Mouse (Mus musculus) large intestine, adult 2 months (tissue): ENCODE results near the gene Odf3. TPM values are rescaled to one million over a fixed set of nuclear protein-coding genes. Genes with fewer than 3 reads are reported as not detected.
A peak's percentile ranks its signal among the peaks of the same experiment; 100 is the strongest.

ENCODE experiments used
- DNase-seq: peaks from one replicate; pipeline ENCODE4 v3.0.0-alpha.2; 2012; ENCODE audit warnings: low read depth, low spot score
- WGBS: fragments of 180-500 bp; shearing (Covaris S2); methylation state at CpG from one replicate; pipeline ENCODE4 v1.1.7; 2018; 5-methylcytosine and 5-hydroxymethylcytosine counted together
- polyA plus RNA-seq: library from polyadenylated mRNA; depleted of rRNA; stranded (reverse); fragments of >200 nt; gene quantifications from 2 replicates; pipeline ENCODE4 v1.2.3, GENCODE M21; 2012

The Odf3 gene
- polyA plus RNA-seq, 1 experiment, result not detected

DNA sequence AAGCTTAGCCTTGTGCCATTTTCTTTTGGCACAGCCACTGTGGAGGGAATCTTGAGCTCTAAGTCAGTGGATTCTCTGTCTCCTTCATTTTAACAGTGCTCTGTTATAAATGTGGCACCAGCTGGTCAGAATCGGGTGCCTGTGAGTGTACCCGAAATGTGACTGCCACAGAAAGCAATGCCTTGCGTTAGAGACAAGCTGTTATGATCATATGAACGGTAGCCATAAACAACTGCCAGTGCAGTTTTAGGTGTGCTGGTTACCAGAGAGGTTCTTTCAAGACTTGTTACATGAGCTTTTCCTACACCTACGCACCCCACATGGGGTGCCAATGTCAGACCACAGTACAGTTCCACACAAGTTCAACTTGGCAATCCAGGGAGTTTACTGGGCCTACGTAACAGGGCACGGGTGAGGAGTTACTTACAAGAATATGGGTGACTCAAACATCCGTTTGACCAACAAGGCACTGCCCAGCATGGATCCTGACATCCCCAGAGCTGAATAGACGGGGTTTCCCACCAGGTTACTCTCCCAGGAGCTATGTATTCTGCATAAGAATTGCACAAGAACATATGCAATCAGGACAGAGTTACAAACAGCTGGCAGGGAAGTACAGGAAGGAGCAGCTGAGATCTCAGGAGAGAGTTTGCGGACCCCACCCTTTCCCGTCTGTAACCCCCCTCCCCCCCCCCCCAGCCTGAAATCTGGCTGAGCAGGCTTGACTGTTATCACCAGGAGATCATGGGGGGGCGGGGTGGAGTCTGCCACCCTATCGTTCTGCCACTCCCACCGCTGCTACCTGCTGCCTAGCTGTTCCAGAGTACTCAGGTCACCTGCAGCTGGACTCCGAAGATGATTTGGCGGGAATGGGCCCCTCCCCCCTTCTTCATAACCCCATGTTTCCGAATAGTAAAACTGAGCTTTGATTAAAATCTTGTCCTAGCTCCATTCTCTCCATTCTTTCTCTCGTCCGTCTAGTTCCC lies 6.6 kb upstream of the Odf3 start:
- 23% methylated on average over 19 of the region's 19 CpGs for WGBS
- DNase-seq, result no peak

DNA sequence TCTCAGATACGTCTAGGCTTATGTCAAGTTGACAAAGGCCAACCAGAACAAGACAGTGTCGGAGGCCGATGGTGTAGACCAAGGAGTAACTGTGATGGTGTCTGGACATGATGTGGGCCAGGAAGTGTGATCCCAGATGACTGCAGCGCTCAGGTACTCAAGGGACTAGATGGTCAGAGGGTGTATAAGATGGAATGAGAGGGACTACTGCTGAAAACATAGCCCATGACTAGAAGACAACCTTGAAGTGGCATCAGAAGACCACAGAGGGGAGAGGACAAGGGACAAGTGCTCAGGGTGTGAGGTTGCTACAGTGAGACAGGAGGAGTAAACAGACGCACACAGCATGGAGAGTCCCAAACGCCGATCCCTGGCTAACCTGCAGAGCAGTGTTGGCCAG lies 3.8 kb upstream of the Odf3 start:
- 78% methylated on average over 7 of the region's 7 CpGs for WGBS
- DNase-seq, result no peak

DNA sequence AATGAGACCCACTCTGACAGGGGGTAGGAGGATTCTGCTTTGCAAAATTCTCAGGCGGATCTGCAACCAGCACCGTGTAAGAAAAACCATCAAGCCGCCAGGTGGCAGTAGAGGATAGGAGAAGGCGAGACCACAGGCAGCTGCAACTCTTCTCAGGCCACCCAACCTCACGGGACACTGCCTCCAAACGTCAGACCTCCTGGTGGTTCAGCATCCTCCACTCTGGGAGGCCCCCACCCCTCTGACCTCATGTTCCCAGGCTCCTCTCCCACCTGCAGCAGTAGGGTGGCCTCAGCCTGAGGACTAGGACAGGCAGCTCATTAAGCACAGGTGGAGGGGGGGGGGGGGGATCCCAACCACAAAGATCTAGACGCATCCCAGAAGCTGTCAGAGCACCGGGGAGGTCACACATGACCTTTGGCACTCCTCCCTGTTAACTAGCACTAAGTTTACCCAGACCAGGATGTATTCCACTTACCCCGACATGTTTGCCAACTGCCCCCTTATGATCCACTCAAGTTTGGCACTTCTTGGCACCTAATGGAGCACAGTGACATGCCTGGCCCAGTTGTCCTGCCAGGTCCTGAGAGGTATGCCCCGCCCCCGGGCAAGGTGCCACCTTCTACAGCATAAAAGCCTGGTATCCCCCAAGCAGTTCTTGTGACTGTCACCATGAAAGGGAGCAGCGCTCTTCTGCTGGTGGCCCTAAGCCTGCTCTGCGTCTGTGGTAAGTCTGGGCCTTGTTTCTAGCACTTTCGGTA lies 2.5 kb upstream of the Odf3 start, which contains the start of gene Scgb1c1:
Scgb1c1 (plus strand) TSS at position 643 of the 761 bp plus-strand sequence.
- WGBS, result 22% methylated on average over 14 of the region's 14 CpGs

DNA sequence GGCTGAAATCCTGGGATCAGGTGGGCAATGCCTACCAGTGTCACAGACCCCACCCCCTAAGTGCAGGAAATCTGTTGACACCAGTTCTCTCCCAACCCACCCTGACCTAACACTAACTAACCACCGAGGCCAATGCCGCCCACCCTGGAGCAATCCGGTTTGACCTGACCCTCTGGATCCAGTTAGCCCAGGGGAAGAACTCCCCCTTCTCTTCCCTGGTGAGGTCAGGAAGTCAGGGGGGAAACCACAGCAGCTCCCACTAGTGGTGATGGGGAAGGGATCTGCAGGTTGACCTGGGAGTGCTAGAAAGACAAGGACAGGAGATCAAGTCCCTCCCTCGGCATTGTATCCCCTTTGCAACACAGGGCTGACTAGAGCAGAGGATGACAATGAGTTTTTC lies 1.9 kb upstream of the Odf3 start:
- no peak for DNase-seq
- 56% methylated on average over 4 of the region's 4 CpGs for WGBS

More for the DNA sequence above, 2.5 kb upstream of the Odf3 start, which contains the start of gene Scgb1c1:
- no peak for DNase-seq

DNA sequence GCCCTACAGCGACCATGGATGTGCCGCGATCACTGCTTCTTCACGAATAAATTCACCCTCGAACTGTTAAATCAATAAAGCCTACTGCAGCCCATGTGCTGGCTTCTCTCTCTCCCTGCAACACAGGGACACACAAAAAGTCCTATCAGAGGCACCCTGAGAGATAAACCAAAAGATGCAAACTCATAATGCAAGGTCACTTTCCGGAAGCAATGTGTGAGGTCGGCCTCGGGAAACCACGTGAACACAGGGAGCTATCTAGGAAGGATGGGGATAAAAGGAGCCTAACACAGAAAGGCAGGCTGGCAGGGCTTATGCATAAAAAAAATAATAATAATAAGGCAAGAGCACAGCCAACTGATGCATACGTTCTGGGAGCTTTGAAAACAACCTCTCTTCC lies 929 bp upstream of the Odf3 start:
- WGBS, result 82% methylated on average over 10 of the region's 10 CpGs
- DNase-seq, result no peak

DNA sequence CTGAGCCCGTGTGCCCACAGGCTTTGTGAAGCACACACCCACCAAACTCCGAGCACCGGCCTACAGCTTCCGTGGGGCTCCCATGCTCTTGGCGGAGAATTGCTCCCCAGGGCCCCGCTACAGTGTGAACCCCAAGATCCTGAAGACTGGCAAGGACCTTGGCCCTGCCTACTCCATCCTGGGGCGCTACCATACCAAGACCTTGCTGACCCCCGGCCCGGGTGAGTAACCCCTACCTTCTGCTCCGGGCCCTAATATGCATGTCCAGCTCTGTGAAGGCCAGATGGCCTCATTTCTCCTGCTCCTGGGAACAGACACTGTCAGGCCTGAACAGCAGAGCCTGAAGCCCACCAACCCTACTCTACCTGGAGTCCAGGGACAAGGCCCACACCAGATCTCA lies 986 bp downstream of the Odf3 start:
- WGBS, result 92% methylated on average over 10 of the region's 10 CpGs
- no peak for DNase-seq

DNA sequence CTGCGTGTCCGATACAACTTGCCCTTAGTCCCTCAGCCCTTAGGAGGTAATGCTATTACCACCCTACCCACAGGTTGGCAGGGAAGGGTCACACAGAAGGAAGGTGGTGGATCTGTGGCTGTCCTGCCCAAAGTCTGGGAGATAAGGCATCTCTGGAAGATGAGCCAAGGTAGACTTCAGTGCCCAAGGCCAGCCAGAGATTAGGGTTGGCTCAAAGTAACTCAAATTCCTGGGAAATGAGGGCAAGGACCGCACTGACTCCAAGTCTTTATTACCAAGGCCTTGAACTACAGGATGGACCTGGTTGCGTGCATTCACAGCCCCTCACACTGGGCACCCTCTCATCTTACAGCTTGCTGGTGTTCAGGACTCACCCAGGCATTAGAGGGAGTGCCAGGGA lies 4.3 kb downstream of the Odf3 start:
- WGBS, result 97% methylated on average over 4 of the region's 4 CpGs
- DNase-seq, result no peak

DNA sequence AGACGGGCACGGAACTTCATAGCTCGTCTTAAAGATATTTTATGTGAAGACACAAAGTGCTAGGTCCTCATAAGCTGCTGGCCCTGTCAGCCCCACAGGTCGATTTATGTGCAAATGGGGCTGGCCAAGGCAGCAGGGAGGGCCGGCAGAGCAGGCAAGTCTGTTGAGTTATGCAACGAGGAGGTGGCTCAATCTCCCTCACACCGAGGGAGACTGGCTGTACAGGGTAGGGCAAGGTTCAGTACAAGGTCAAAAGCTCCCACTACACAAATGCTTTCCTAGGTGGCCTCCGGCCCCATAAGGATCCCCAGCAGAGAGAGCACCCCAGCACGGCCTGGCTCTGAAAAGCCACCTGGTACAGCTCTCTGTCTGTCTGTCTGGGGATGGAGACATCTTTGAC lies 5.8 kb downstream of the Odf3 start:
- no peak for DNase-seq
- 74% methylated on average over 9 of the region's 9 CpGs for WGBS

DNA sequence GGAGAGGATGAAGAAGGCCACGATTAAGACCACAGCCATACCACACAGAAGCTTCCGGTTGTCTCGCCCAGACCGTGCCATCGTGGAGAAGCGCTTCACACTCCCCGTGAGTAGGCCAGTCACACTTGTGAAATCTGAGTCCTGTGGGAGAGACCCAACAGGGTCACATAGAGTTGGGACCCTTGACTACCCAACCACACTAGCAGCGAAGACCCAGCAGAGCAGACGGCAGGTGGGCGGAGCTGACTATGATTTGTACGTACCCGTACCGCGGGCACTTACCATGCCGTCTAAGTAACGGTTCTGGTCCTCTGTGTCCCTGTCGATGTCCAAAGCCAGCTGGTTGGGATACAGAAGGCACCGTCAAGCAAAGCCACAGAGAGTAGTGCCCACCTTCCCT lies 6.9 kb downstream of the Odf3 start:
- WGBS, result 93% methylated on average over 18 of the region's 18 CpGs
- no peak for DNase-seq

DNA sequence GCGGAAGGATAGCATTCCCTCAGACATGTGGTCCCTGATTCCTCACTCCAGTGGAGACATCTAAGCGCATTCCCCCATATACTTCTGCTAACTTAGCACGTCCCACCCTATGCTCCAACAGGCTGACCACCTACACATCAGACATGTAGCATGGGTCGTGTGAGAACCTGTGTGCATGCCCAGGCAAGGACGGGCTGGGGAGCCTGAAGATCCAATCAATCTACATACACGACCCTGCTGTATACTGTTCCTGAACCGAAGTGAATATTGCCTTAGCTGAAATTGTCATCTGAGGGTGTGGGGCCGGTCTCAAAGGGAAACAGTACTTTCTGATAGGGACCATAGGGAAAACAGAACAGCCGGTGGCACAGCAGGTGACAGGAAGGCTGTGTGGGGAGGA lies 7.6 kb downstream of the Odf3 start:
- no peak for DNase-seq
- WGBS, result 55% methylated on average over 9 of the region's 9 CpGs

DNA sequence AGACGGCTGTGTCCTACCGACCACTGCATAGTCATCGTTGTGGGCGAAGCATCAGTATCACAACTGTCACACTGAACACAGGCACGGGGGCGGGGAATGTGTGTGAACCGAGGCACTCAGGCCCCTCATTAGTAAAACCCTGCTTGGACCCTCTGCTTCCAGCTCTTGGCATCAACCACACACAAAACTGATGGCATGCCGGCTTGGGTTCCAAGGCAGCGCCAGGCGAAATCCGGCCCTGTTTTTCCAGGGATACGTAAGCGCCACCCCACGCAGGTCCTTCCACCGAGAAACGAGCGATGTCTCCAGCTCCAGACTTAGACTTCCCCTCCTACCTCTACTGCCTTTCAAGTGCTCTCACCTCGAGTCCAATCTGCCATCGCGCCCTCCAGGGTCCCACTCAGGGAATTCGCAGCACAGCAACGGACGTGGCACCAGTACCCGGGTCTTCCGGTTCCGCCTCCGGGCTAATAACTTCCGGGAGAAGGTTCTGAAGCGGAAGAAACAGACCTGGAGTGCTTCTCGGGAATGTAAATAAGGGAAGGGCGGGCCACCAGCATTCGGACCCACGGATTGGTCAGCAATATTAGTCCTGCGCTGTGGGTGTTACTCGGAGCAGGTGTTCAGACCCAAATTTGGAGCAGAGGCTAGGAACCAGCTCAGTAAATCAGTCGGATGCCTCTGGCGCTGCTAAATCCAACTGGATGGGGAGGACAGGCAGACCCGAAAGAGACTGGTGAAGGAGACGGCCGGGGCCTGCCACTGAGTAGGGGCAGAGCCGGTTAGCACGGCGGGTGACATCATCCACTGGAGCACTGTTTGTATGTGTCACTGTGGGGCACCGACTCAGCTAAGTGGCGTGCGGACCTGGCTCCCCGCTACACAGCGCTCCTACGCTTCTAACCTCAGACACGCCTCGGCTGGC lies 8.5 kb downstream of the Odf3 start, which contains the start of gene Gm45785:
Gm45785 (minus strand) TSS at position 472 of the 925 bp plus-strand sequence.
- peak; percentile 92 for DNase-seq
- under 1% methylated on average over 51 of the region's 51 CpGs for WGBS

DNA sequence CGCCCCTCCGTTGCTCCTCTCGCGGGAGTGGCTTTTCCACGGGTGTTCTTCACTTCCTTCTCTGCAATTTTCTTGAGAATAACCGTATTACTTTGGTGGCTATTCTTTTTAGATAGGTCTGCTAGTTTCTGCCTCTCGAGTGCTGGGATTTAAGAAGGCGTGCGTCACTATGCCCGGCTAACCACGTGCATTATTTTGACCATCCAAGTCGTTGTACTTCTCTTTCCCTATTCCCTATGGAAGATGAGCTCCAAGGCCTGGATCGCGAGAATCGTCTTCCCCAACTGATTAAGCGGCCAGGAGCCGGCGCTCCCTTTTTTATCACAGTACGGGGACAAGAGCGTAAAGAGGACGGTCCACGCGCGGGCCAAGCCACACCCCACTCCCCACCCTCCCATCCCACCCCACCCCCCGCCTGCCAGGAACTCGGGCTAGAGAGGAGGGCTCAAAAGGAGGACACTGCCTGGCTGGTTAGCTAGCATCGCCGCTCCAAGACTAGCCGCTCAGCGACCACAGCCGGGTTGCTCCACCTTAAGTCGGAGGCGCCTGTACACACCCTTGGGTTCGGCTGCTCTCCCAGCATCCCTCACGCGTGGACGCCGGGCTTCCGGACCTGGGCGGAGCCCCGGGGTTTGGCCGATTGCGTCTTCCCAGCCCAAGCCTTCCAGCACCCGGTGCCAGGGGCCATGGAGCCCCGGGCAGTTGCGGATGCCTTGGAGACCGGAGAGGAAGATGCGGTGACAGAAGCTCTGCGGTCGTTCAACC lies 9.4 kb downstream of the Odf3 start, which contains the start of gene Ric8a:
Ric8a (plus strand) TSS at position 173 of the 765 bp plus-strand sequence.
- WGBS, result under 1% methylated on average over 50 of the region's 50 CpGs
- DNase-seq, result peak; percentile 73

DNA sequence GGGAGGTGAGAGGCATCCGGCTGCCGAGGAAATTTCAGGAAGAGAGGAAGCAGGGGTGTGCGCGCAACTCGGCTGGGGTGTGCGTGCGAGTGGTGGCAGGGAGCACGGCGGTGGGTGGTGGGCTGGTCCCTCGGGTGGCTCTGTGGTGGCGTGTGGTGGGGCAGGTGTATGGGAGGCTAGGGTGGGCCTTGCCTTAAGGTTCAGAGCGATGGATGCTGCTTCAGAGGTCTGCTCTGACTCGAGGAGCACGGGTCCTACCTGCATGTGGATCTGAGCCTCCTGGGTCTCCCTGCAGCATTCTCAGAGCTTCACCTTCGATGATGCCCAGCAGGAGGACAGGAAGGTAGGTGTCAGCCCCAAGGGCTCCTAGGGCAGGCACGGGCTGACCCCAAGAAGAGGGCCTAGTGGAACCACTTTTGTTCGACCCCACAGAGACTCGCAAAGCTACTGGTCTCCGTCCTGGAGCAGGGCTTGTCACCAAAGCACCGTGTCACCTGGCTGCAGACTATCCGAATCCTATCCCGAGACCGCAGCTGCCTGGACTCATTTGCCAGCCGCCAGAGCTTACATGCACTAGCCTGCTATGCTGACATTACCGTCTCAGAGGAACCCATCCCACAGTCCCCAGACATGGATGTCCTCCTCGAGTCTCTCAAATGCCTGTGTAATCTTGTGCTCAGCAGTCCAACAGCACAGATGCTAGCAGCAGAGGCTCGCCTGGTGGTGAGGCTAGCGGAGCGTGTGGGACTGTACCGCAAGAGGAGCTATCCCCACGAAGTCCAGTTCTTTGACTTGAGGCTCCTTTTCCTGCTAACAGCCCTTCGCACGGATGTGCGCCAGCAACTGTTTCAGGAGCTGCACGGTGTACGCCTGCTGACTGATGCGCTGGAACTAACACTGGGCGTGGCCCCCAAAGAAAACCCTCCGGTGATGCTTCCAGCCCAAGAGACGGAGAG lies 10.2 kb downstream of the Odf3 start, which contains the start of gene Bet1l:
Bet1l (minus strand) TSS at position 28 of the 956 bp plus-strand sequence.
- 16% methylated on average over 40 of the region's 40 CpGs for WGBS
- DNase-seq, result no peak

DNA sequence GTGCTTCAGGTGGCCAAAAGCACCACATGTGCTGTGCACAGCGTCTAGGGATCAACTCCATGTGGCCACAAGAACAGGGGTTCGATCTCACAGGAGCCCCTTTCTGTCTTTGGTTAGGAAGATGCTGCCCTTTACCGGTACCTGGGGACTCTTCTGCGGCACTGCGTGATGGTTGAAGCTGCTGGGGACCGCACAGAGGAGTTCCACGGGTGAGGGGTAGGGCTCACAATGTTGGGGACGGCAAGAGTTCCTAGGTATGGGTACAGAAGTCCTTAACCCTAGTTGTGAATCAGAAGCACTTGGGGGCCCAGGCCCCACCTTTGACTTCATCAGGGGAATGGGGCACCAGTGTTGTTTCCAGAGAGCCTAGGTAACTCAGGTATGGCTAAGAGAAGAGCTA lies 11.1 kb downstream of the Odf3 start:
- DNase-seq, result no peak
- 93% methylated on average over 8 of the region's 8 CpGs for WGBS

DNA sequence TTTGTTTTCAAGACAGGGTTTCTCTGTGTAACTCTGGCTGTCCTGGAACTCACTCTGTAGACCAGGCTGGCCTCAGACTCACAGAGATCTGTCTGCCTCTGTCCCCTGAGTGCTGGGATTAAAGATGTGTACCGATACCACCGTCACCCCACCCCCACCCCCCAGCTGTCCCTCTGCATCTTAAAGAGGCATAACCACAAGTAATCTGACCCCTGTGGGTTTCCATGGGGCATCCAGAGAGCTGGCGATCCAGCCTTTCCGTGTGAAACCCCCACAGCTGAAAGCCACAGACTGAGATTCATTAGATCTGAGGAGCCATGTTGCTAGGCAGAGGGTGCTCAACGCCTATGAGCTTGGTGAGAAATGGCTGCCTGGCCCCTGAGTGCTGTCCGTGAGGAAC lies 12.4 kb downstream of the Odf3 start:
- DNase-seq, result no peak
- 79% methylated on average over 6 of the region's 6 CpGs for WGBS

DNA sequence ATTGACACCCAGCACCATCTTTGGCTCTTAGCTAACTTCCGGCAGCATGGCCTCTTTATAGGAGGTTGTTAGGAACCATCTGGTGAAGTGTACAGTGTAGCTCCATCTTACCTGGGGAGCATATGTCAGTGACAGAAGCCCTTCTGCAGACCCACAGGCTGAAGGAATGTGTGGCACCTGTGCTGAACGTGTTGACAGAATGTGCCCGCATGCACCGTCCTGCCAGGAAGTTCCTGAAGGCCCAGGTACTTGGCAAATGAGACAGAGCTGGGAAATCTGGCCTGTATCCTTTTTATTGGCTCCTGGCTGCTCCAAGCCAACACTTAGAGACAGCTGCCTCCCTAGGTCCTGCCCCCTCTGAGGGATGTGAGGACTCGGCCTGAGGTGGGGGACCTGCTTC lies 13.1 kb downstream of the Odf3 start:
- 77% methylated on average over 5 of the region's 5 CpGs for WGBS
- DNase-seq, result no peak

DNA sequence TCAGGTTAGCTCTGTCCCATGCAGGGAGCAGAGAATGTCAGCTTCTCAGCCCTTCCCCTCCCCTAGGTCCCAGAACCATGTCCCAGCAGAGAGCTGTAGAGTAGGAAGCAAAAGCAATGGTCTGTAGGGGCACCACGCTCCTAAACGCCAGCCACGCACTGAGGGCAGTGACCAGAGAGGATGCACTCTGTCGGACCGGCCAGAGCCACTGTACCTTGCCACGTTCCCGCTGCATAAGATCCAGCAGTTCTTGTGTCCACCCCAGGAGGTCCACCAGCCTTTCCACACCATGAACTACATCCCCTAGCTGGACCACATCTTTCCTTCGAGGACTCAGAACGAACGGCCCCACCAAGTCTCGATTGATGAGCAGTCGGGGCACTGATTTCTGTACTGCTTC lies 17.2 kb downstream of the Odf3 start:
- 92% methylated on average over 12 of the region's 12 CpGs for WGBS
- DNase-seq, result no peak
